Mouse (Mus musculus): ENCODE results near the gene F12. TPM values are rescaled to one million over a fixed set of nuclear protein-coding genes. Genes with fewer than 3 reads are reported as not detected.

Gene F12
- total and polyA plus RNA-seq, 3 experiments, result not detected

DNA sequence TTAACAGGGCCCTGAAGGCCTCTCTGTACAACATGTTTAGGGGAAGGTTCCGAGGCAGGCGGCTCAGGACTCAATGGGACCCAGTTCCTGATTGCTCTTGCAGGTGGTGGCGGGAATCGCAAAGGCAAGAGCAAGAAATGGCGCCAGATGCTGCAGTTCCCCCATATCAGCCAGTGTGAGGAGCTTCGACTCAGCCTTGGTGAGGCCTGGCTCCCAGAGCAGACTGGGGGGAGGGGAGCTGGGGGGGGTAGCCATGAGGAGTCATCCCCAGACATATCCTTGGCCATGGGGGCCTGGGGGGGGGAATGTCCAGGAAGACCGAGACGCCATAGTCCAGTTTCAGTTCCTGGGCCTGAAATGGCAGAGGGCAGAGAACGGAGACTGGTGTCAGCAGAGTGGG lies 22.6 kb upstream of the F12 start:
- no peak for TF ChIP-seq TAL1 (IDR thresholded peaks at IDR 0.05; ENCODE audit: low read length)
- TF ChIP-seq SIN3A (IDR thresholded peaks at IDR 0.05; ENCODE audit: low read length), result no peak
- Histone ChIP-seq H3K4me3 (ENCODE audit: control insufficient read depth in 1 of 2, insufficient read depth in 1 of 2, low read depth in 2 of 2, low read length in 2 of 2) (no peak overlapping the region), H3K9ac (ENCODE audit: control insufficient read depth, low read depth, low read length, poor library complexity, severe bottlenecking) (no peak overlapping the region), H3K79me2 (ENCODE audit: control insufficient read depth, insufficient read depth, low read length, poor library complexity) (peaks cover 32% of the 10 kb centered on the region), H3K27me3 (ENCODE audit: control insufficient read depth in 1 of 2, insufficient read depth in 2 of 2, low read length in 2 of 2) (no peaks in the 10 kb centered on the region), H3K9me3 (replicated peaks; ENCODE audit: insufficient read depth, low read length) (no peaks in the 10 kb centered on the region), H3K27ac (ENCODE audit: control insufficient read depth, low read depth, low read length) (no peak overlapping the region), H3K36me3 (ENCODE audit: control insufficient read depth in 1 of 2, insufficient read depth in 2 of 2, low read length in 2 of 2) (peaks cover 4 to 11% of the 10 kb centered on the region in 2 experiments), H3K4me1 (ENCODE audit: control insufficient read depth in 1 of 2, insufficient read depth in 2 of 2, low read length in 2 of 2) (peaks cover 7 to 24% of the 10 kb centered on the region in 2 experiments)
- DNase-seq (ENCODE audit: low read depth, low spot score), result no peak

- Histone ChIP-seq H3K36me3 (ENCODE audit: control insufficient read depth in 1 of 2, insufficient read depth in 2 of 2, low read length in 2 of 2) (peaks cover 4 to 18% of the 10 kb centered on the region in 2 experiments), H3K9me3 (replicated peaks; ENCODE audit: insufficient read depth, low read length) (no peaks in the 10 kb centered on the region), H3K4me1 (ENCODE audit: control insufficient read depth in 1 of 2, insufficient read depth in 2 of 2, low read length in 2 of 2) (peaks cover 7 to 31% of the 10 kb centered on the region in 2 experiments), H3K27me3 (ENCODE audit: control insufficient read depth in 1 of 2, insufficient read depth in 2 of 2, low read length in 2 of 2) (no peaks in the 10 kb centered on the region), H3K79me2 (ENCODE audit: control insufficient read depth, insufficient read depth, low read length, poor library complexity) (peaks cover 32% of the 10 kb centered on the region), H3K9ac (ENCODE audit: control insufficient read depth, low read depth, low read length, poor library complexity, severe bottlenecking) (no peak overlapping the region), H3K27ac (ENCODE audit: control insufficient read depth, low read depth, low read length) (no peak overlapping the region), H3K4me3 (ENCODE audit: control insufficient read depth in 1 of 2, insufficient read depth in 1 of 2, low read depth in 2 of 2, low read length in 2 of 2) (no peak overlapping the region)
- no peak for TF ChIP-seq MEF2A (IDR thresholded peaks at IDR 0.05; ENCODE audit: extremely low read depth, insufficient replicate concordance, low read depth, low read length, poor library complexity, severe bottlenecking)
- no peak for DNase-seq (ENCODE audit: low read depth, low spot score)
These were observed 21.5 kb upstream of the F12 start for GRCm38 (mm10) chr13:55448131-55448530.

DNA sequence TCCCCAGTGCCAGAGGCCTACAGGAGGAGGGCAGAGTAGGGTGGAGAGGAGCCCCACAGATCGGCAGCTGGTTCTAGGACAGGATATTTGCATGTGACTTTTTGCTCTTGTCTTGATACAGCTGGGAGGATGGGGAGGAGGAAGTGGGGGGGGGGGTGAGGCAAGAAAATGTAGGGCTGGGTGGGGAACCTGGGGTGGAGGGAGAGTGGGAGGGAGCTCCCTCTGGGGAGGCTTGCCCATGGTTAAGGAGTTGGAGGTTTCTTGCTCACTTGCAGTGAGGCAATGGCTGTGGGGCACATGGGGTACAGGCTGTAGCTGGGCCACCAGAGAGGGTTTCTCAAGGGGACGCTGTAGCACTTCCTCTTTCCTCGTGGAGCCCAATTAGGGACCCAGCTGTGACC lies 20.9 kb upstream of the F12 start:
- Histone ChIP-seq H3K27me3 (ENCODE audit: control insufficient read depth in 1 of 2, insufficient read depth in 2 of 2, low read length in 2 of 2) (no peaks in the 10 kb centered on the region), H3K9me3 (replicated peaks; ENCODE audit: insufficient read depth, low read length) (no peaks in the 10 kb centered on the region), H3K4me1 (ENCODE audit: control insufficient read depth in 1 of 2, insufficient read depth in 2 of 2, low read length in 2 of 2) (peaks cover 7 to 31% of the 10 kb centered on the region in 2 experiments), H3K36me3 (ENCODE audit: control insufficient read depth in 1 of 2, insufficient read depth in 2 of 2, low read length in 2 of 2) (peaks cover 4 to 18% of the 10 kb centered on the region in 2 experiments), H3K9ac (ENCODE audit: control insufficient read depth, low read depth, low read length, poor library complexity, severe bottlenecking) (peak overlapping the region; percentile 52), H3K4me3 (ENCODE audit: control insufficient read depth in 1 of 2, insufficient read depth in 1 of 2, low read depth in 2 of 2, low read length in 2 of 2) (peak overlapping the region in 1 of 2 experiments; percentile 4; a peak in 2 of 4 replicates), H3K79me2 (ENCODE audit: control insufficient read depth, insufficient read depth, low read length, poor library complexity) (peaks cover 32% of the 10 kb centered on the region), H3K27ac (ENCODE audit: control insufficient read depth, low read depth, low read length) (peak overlapping the region; percentile 69)
- TF ChIP-seq MAZ (IDR thresholded peaks at IDR 0.05; ENCODE audit: low read depth, low read length), result no peak
- no peak for TF ChIP-seq UBTF (IDR thresholded peaks at IDR 0.05; ENCODE audit: borderline replicate concordance, insufficient read depth, low read depth, low read length)
- peak; percentile 39 for TF ChIP-seq ETS1 (IDR thresholded peaks at IDR 0.05; ENCODE audit: low read depth, low read length)
- no peak for TF ChIP-seq ZC3H11A (IDR thresholded peaks at IDR 0.05; ENCODE audit: low read depth, low read length)
- TF ChIP-seq MYB (IDR thresholded peaks at IDR 0.05; ENCODE audit: low read depth, low read length), result no peak
- no peak for TF ChIP-seq CHD2 (IDR thresholded peaks at IDR 0.05; ENCODE audit: low read length)
- no peak for TF ChIP-seq RAD21 (IDR thresholded peaks at IDR 0.05; ENCODE audit: low read depth, low read length)
- 0 out of 2 replicates have a peak, but pooled peaks have one; percentile 61 for TF ChIP-seq SIN3A (IDR thresholded peaks at IDR 0.05; ENCODE audit: low read length)
- no peak for TF ChIP-seq USF2 (IDR thresholded peaks at IDR 0.05; ENCODE audit: borderline replicate concordance in 1 of 2, insufficient read depth in 1 of 2, low read depth in 1 of 2, low read length in 2 of 2)
- no peak for TF ChIP-seq ZMIZ1 (IDR thresholded peaks at IDR 0.05; ENCODE audit: low read depth, low read length)
- TF ChIP-seq ZKSCAN1 (IDR thresholded peaks at IDR 0.05; ENCODE audit: low read depth, low read length), result no peak
- no peak for TF ChIP-seq MYC (IDR thresholded peaks at IDR 0.05; ENCODE audit: low read depth, low read length)
- no peak for TF ChIP-seq NELFE (IDR thresholded peaks at IDR 0.05; ENCODE audit: low read depth, low read length)
- TF ChIP-seq HCFC1 (IDR thresholded peaks at IDR 0.05; ENCODE audit: low read depth, low read length), result 0 out of 2 replicates have a peak, but pooled peaks have one; percentile 17
- no peak for TF ChIP-seq POLR2AphosphoS2 (IDR thresholded peaks at IDR 0.05; ENCODE audit: low read length)
- TF ChIP-seq BHLHE40 (IDR thresholded peaks at IDR 0.05; ENCODE audit: borderline replicate concordance, low read depth, low read length), result 0 out of 2 replicates have a peak, but pooled peaks have one; percentile 18
- TF ChIP-seq CHD1 (IDR thresholded peaks at IDR 0.05; ENCODE audit: low read depth, low read length), result no peak
- no peak for TF ChIP-seq ZNF384 (IDR thresholded peaks at IDR 0.05; ENCODE audit: low read depth, low read length)
- no peak for TF ChIP-seq RCOR1 (IDR thresholded peaks at IDR 0.05; ENCODE audit: low read depth, low read length)
- peak; percentile 69 for DNase-seq (ENCODE audit: low read depth, low spot score)

Measured in MEL (cell line).